In genomic region chr7:4844245-4844916, GRCm38 (mm10) we compare ENCODE assay signal across 8 mouse cellular contexts. TPM values are rescaled to one million over a fixed set of nuclear protein-coding genes. Genes with fewer than 3 reads are reported as not detected.
A peak's percentile ranks its signal among the peaks of the same experiment; 100 is the strongest.
DNase-seq lines count a peak whose midpoint lies in the region; ATAC-seq and TF ChIP-seq lines count a peak whose summit lies in the region.

Gene Shisa7, minus strand, starts transcription at chr7:4844696.

- peaks cover 11% of the 10 kb centered on the region for H3K4me1 ChIP-seq in limb, embryonic 14.5 days (ENCODE audit: control insufficient read depth, insufficient read depth, low read length)
- H3K4me1 ChIP-seq in stomach, postnatal 0 days (replicated peaks; ENCODE audit: control insufficient read depth, insufficient read depth), result peaks cover 2% of the 10 kb centered on the region; the same call in 1 of the 2 replicates

- H3K4me3 ChIP-seq in limb, embryonic 14.5 days (replicated peaks; ENCODE audit: low read length), result peak within 1 kb of the TSS; percentile 42
- peak within 1 kb of the TSS; percentile 37 for H3K4me3 ChIP-seq in stomach, postnatal 0 days (ENCODE audit: low read depth, low read length)

- TF ChIP-seq POLR2A in limb, embryonic 14.5 days (IDR thresholded peaks at IDR 0.05; ENCODE audit: borderline replicate concordance, extremely low read depth, insufficient read depth, insufficient read length), result no peak

- H3K36me3 ChIP-seq in limb, embryonic 14.5 days (ENCODE audit: control insufficient read depth, insufficient read depth, low read length), result no peaks in the 10 kb centered on the region
- H3K36me3 ChIP-seq in stomach, postnatal 0 days (ENCODE audit: control insufficient read depth, insufficient read depth, low read length), result no peaks in the 10 kb centered on the region

- ATAC-seq in limb, embryonic 14.5 days (ENCODE audit: low FRiP score, low read depth), result 0 out of 2 replicates have a peak, but pooled peaks have one; percentile 28
- ATAC-seq in stomach, postnatal 0 days (ENCODE audit: low FRiP score, low TSS enrichment), result peak; percentile 30; the same call in 1 of the 2 replicates

- H3K27ac ChIP-seq in limb, embryonic 14.5 days (replicated peaks; ENCODE audit: low read depth, low read length), result no peak within 1 kb of the TSS
- H3K27ac ChIP-seq in stomach, postnatal 0 days (replicated peaks), result no peak within 1 kb of the TSS

- H3K27me3 ChIP-seq in limb, embryonic 14.5 days (ENCODE audit: control insufficient read depth, insufficient read depth, low read length), result peaks cover 49% of the 10 kb centered on the region
- H3K27me3 ChIP-seq in stomach, postnatal 0 days (ENCODE audit: control insufficient read depth, insufficient read depth, low read length), result peaks cover 4% of the 10 kb centered on the region; the same call in 1 of the 2 replicates

- H3K9me3 ChIP-seq in limb, embryonic 14.5 days (ENCODE audit: control insufficient read depth, low read length), result no peaks in the 10 kb centered on the region
- H3K9me3 ChIP-seq in stomach, postnatal 0 days (ENCODE audit: control insufficient read depth, low read length), result no peaks in the 10 kb centered on the region

- peak; percentile 46 for DNase-seq in cerebellum, adult 9-11 months
- DNase-seq in cerebellum, adult 8-10 months, result no peak
- peak; percentile 50 for DNase-seq in right cerebral cortex, adult 18-20 months
- DNase-seq in right cerebral cortex, postnatal 25 days, result no peak
- DNase-seq in limb, embryonic 14.5 days (ENCODE audit: low spot score), result no peak
- DNase-seq in stomach, postnatal 0 days (ENCODE audit: low spot score), result peak; percentile 28
- no peak for DNase-seq in gastrocnemius, postnatal 4 days (ENCODE audit: low spot score in 2 of 2)
- no peak for DNase-seq in adrenal gland, postnatal 10 days

- TF ChIP-seq CTCF in stomach, postnatal 0 days (IDR thresholded peaks at IDR 0.05; ENCODE audit: low read depth), result no peak

- H3K4me2 ChIP-seq in limb, embryonic 14.5 days (replicated peaks; ENCODE audit: low read depth, low read length, severe bottlenecking), result peak within 1 kb of the TSS; percentile 81
- peak within 1 kb of the TSS; percentile 74 for H3K4me2 ChIP-seq in stomach, postnatal 0 days (replicated peaks; ENCODE audit: low read depth)

- H3K9ac ChIP-seq in limb, embryonic 14.5 days (ENCODE audit: low read depth, low read length, severe bottlenecking), result peak within 1 kb of the TSS; percentile 38
- H3K9ac ChIP-seq in stomach, postnatal 0 days (ENCODE audit: low read length), result peak within 1 kb of the TSS; percentile 31; the same call in 1 of the 2 replicates

- WGBS in limb, embryonic 14.5 days, result 1% methylated on average over 40 of the region's 41 CpGs
- WGBS in stomach, postnatal 0 days, result under 1% methylated on average over 41 of the region's 41 CpGs

- TF ChIP-seq EP300 in stomach, postnatal 0 days (optimal IDR thresholded peaks at IDR 0.05), result no peak

RNA-seq across cellular contexts. Expression of gene Shisa7, which starts in this region (rescaled TPM):
- 4.2 and 5.1 TPM in 2 replicates for polyA plus RNA-seq in limb, embryonic 14.5 days (2012; rRNA removed)
- 0.43 and 0.54 TPM in 2 replicates for polyA plus RNA-seq in limb, embryonic 14.5 days (2014; fragmentation: Nextera tagmentation; extraction: Ambion mirVana)
- polyA plus RNA-seq in stomach, postnatal 0 days (2015; fragmentation: Nextera tagmentation; extraction: Ambion mirVana), result 0.15 and 0.16 TPM in 2 replicates
- total RNA-seq in gastrocnemius, postnatal 4 days (2021), result under 1 TPM in 1 of 2 experiments, not detected in 1; 0.05 TPM
- 1 to 10 TPM; 1.3 to 3.1 TPM for total RNA-seq in adrenal gland, postnatal 10 days (2021)

Comparison
In these comparisons a context has a peak if more than half of its experiments do, and no peak if none do; other contexts are left out.
1. DNase-seq: peak in cerebellum, adult 9-11 months (single experiment) and right cerebral cortex, adult 18-20 months (single experiment); none in cerebellum, adult 8-10 months (single experiment), right cerebral cortex, postnatal 25 days (single experiment), limb, embryonic 14.5 days (single experiment), gastrocnemius, postnatal 4 days (0 of 2) and adrenal gland, postnatal 10 days (single experiment).
2. Peak in DNase-seq, ATAC-seq, H3K4me3 ChIP-seq, H3K9ac ChIP-seq and H3K4me2 ChIP-seq in stomach, postnatal 0 days; RNA of the gene not detected or under 1 TPM.